Mouse (Mus musculus) mesoderm, embryonic 11.5 days (tissue): ENCODE measurements around the gene Ppm1n.

Experiments used
- DNase-seq: peaks from one replicate; pipeline ENCODE4 v3.0.0-alpha.2; 2012; ENCODE audit warnings: low read depth, low spot score

The Ppm1n gene

GRCm38 (mm10) chr7:19279581-19280114 lies at the start of gene Ppm1n:
Gene Ppm1n, minus strand, starts transcription at chr7:19280064.
- no peak for DNase-seq

GRCm38 (mm10) chr7:19328425-19328824 lies 48.6 kb upstream of the Ppm1n start:
- no peak for DNase-seq

DNA sequence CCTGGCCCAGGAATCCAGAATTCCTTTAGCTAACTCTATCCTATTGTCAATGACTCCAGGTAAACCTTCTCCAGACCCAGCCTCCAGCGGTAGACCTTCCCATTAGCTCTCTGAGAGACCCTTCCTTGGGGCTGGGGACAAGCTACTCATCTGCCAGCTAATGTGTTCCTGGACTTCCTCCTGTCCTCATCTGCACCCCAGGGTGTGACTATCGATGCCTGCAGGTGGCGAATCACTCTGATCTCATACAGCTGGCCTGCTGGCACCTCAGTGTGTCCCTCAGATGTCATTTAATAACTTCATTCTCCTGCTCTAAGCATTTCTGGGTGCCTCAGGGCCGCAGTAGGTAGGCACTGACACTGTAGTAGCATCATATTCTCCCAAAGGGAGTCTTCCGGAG lies 47.9 kb upstream of the Ppm1n start:
- DNase-seq = no peak

DNA sequence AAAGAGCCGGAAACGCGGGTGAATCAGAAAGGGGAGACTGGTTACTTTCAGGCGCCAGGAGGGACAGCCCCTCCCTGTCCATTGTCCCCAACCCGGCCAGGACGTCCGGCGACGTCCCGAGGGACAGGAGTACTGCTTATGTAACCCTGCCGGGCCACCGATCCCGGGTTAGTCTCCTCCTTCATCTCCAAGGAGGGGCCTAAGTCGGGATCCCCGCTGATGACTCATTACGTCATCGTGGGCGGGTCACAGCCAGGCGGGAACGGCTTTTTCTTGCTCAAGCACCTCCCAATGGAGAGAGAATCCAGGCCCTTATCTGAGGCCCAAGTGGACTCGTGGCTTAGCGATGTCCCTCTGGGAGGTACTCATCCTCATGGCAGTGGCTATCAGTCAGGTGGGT lies 47.3 kb upstream of the Ppm1n start:
- peak; percentile 91 for DNase-seq

DNA sequence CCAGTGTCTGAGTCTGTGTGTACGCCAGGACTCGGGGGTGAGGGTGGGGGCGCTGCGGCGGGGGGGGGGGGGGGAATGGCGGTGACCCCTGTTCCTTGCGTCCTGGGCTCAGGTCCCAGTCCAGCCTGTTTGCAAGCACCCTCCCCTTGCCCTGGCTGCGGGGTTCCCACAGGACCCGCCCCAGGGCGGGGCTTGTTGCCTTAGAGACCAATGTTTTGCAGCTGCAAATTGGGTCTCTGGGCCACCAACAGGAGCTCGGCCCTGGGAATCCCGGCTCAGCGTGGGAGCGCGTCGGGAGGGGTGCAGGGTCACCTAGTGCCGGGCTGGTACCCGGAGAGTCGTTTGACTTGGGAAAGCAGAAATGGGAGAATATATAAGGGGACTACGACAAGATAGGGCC lies 46.5 kb upstream of the Ppm1n start:
- DNase-seq = peak; percentile 91

DNA sequence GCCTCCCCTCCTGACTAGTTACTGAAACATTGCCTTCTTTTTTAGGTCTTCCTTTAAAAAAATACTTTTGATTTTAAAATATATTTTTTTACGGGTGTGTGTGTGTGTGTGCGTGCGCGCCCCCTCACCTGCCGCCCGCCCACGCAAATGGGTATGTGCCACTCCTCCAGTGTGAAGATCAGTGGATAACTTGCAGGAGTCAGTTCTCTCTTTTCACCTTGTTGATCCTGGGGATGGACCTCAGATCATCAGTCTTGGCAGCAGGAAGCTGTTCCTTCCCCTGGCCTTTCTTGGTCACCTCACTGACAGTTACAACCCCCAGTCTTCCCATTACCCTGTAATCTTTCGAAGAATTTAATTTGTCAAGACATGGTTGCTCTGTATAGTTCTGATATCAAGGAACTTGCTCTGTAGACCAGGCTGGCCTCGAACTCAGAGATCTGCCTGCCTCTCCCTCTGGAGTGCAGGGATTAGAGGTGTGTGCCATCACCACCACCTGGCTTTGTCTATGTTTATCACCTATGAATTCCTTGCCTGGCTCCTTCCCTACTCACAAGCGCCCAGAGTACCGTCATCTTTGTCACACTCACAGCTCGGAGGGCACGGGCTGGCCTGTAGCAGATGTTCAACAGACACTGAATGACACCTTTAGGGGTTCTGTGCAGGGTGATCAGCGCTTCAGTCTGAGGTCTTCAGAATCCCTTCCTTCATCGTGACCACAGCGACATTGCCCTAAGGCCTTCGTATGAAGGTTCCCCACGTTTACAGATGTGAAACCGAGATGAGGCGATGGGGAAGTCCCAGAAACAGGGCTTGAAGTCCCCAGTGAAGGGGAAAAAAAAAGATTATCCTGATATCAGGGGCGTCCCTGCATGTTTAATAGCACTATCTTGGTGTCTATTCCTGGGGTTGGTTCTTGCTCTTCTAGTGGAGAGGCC lies 45.7 kb upstream of the Ppm1n start:
- DNase-seq = no peak

GRCm38 (mm10) chr7:19324221-19324620 lies 44.4 kb upstream of the Ppm1n start:
- DNase-seq = no peak

DNA sequence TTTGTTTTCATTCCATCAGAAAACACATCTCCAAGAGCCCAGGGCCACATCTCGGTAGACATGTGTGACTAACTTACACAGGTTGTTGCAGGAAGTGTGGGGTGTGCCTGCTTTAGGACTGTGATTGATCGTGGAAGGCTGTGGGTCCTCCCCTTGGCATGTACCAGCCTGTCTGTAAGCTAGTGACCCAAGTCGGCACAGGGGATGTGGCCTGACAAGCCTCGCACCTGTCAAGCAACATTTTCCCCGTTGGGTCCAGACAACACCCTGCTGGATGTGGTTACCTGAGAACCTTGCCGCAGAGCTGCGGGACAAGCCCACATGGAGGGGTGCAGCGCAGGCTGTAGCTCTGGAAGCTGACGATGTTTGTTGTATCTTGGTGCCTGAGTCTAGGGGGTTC lies 42.6 kb upstream of the Ppm1n start:
- no peak for DNase-seq

GRCm38 (mm10) chr7:19321464-19321863 lies 41.6 kb upstream of the Ppm1n start:
- no peak for DNase-seq

GRCm38 (mm10) chr7:19320637-19321036 lies 40.8 kb upstream of the Ppm1n start:
- no peak for DNase-seq

GRCm38 (mm10) chr7:19319906-19320305 lies 40.0 kb upstream of the Ppm1n start:
- DNase-seq = peak; percentile 98

DNA sequence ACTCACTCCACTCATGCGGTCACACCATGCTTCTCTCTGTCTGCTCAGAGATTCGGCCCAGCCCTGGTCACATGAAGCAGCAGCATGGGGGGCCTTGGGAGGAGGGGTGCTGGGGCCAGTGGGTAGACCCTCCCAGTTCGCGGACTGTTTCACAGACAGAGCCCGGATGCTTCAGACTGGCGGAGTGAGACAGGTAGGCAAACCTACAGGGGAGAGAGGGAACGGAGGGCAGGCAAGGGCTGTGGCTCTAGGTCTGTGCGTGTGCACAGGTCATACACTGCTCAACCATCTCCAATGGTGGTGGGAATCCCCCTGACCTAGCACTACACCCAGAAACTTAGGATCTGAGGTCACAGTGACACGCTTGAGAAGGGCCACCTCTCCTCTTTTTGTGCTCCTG lies 39.6 kb upstream of the Ppm1n start:
- no peak for DNase-seq

DNA sequence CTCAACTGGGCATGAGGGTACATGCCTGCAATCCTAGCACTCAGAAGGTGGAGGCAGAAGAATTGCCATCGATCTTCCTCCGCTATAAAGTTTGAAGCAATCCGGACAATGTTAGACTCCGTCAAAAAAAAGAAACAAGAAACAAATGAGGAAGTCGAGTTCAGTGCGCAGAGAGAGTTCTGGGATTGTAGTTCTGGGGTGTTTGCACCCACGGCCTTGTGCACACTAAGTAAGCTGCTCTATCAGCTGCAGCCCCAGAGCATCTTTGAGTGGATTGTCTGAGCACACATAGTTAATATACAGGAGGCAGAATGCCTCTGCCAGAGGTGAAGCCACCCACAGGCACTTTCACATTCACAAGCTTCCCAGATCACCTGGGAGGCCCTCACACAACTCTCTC lies 38.8 kb upstream of the Ppm1n start:
- DNase-seq = no peak

DNA sequence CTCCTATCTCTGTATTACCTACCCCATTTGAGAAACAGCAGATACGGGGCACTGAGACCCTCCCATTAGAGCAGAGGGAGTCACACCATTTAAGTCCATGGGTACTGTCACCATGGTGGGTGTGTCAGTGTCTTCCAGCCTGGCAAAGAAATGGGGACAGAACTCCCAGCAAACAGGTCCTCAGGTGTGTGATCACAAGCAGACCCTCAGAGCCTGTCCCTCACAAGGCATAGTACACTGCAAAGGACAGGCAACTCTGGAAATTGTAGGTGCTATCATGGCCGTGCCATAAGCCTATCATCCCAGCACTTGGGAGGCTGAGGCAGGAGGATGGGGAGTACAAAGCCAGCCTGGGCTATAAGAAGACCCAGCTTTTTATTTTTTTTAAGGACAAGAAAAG lies 38.3 kb upstream of the Ppm1n start:
- DNase-seq = no peak

GRCm38 (mm10) chr7:19316451-19317161 lies 36.7 kb upstream of the Ppm1n start:
- no peak for DNase-seq

- no peak for DNase-seq
Observed at GRCm38 (mm10) chr7:19314033-19314432, 34.2 kb upstream of the Ppm1n start.

GRCm38 (mm10) chr7:19311991-19312390 lies 32.1 kb upstream of the Ppm1n start:
- DNase-seq = no peak

DNA sequence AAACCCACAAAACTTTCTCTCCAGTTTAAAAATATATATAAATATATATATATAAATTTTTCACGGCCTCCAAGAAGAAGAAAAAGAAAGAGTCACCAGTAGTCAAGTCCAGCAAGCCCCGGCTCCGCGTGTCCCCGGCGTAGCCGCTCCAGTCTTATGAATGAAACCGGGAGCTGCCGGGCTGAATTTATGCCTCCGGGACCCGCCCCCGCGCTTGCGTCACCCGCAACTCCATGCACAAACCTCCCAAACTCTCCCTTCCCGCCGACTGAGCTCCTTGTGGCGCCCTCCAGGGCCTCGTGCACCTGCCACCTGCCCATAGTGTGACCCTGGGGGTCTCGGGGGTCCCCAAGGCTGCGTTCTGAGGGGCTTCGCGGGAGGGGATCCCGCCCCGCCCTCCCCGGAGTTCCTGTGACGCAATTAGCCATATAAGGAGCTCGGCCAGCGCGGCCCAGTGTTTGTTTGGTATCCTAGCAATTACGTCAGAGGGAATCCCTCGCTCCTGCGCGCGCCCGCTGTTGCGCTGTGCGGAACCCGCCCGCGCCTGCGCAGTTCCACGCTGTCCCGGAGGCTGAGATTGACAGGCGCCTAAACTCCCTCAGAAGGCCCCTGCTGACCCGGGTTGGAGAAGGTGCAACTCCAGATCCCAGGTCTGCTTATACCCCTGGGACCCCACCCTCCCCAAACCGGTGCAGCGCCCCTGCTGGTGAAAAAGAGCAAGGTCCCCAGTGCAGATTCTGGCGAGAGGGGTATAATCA lies 30.2 kb upstream of the Ppm1n start, which contains the start of gene Fosb:
Fosb (minus strand) TSS at position 168 of the 758 bp plus-strand sequence.
- DNase-seq = peak; percentile 97

GRCm38 (mm10) chr7:19309278-19309883 lies 29.5 kb upstream of the Ppm1n start:
- no peak for DNase-seq

DNA sequence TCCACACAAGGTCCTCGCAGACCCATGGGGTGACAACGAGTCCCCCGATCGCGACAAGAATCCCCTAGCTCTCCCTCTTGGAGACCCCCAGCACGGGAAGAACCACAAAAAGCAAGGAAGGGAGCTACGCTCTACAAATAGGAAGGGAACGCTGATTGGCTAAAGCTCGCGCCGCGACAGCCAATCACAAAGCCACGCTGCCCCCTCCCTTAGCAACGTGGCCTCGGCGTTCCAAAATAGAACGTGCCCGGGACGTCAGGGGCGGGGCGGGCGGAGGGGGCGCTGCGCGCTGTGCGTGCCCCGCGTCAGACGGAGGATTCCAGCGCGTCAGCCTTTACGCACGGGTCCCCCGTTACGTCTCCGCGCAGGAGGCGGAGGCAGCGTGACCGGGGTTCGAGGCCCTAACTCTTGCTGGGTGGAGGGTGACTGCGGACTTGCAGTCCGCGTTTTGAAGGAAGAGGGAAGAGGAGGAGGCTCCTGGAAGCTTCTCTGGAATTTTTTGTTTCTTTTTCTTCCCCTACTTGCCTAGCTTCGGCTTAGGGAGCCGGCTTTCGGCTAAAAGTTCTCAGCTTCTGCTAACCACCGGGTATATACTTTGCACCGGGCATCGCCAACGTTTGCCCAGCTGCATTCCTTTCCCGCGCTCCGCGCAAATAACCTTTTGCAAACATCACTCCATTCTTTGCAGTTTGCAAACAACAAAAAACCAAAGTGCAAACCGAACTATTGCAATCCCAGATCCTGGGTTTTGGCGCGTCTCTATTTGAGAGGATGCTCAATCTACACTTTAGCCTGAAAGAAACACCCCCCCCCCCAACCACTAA lies 28.8 kb upstream of the Ppm1n start:
- DNase-seq = peak; percentile 96
